Mouse (Mus musculus) E14TG2a.4 (cell line): ENCODE data around the gene Nt5c2.

Experiments used
- CTCF ChIP-seq: conservative IDR thresholded peaks from 2 replicates; pipeline ENCODE4 v1.5.1; 2014; ENCODE audit warnings: low read length
- NANOG ChIP-seq: IDR thresholded peaks from 2 replicates; pipeline ENCODE4 v1.6.1; 2014; ENCODE audit warnings: borderline replicate concordance, low read length, mixed read lengths
- POU5F1 ChIP-seq: IDR thresholded peaks from 2 replicates; pipeline ENCODE4 v1.6.1; 2014; ENCODE audit warnings: low read length, borderline replicate concordance

DNA sequence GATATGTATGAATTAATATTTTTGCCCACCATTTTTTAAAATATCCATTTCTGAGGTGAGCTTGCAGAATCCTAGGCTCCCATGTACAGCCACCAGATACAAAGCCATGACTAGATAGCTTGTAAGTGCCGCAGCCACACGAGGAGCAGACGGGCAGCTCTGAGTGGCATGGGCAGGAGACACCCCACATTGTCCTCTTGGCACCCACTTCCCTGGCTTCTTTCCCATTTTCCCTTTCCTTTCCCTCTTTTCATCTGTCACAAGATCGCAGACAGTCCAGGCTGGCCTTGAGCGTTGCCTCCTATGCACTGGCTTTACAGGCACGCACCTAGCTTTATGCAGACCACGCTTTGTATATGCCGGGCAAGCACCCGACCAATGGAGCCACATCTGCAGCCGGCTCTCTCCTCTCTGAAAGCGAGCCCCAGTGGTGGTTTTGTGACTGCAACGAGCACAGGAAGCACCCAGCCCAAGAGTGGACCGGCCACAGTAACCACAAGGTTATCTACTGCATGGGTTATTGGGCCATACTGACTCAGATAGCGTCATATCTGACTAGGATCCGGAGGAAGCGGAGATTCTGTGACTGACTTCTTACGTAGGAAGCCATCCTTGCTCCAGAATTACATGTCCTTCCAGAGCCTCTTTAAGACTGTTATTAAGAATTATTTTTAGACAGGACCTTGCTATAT lies 151.6 kb downstream of the Nt5c2 start:
- TF ChIP-seq CTCF (no peak), POU5F1 (no peak), NANOG (no peak)
